Mouse (Mus musculus): ENCODE measurements at regions not wholly inside any gene's neighbourhood (a gene's known extent, or its start where the extent isn't known, plus 50 kb on each side); places are given as distances from the start of the nearest gene placed in this dataset.
A peak's percentile ranks its signal among the peaks of the same experiment; 100 is the strongest.

GRCm38 (mm10) chr6:35458250-35458649 lies 81.4 kb downstream of the Mtpn start:
- DNase-seq (ENCODE audit: low read depth, low spot score): no peak

GRCm38 (mm10) chr6:35445007-35445406 lies 94.7 kb downstream of the Mtpn start:
- DNase-seq (ENCODE audit: low read depth, low spot score): no peak

- no peak for DNase-seq (ENCODE audit: low read depth, low spot score)
Measured at GRCm38 (mm10) chr6:35426301-35426700, 100.4 kb upstream of the Fam180a start.

GRCm38 (mm10) chr6:35424521-35424920 lies 98.6 kb upstream of the Fam180a start:
- DNase-seq (ENCODE audit: low read depth, low spot score): no peak

- no peak for DNase-seq (ENCODE audit: low read depth, low spot score)
Measured at GRCm38 (mm10) chr6:35420924-35421323, 95.0 kb upstream of the Fam180a start.

GRCm38 (mm10) chr6:35405044-35405443 lies 79.1 kb upstream of the Fam180a start:
- no peak for DNase-seq (ENCODE audit: low read depth, low spot score)

- no peak for DNase-seq (ENCODE audit: low read depth, low spot score)
Measured at GRCm38 (mm10) chr6:35403341-35403910, 77.5 kb upstream of the Fam180a start.

GRCm38 (mm10) chr6:35395726-35396125 lies 69.8 kb upstream of the Fam180a start:
- no peak for DNase-seq (ENCODE audit: low read depth, low spot score)

GRCm38 (mm10) chr6:35388827-35389226 lies 62.9 kb upstream of the Fam180a start:
- DNase-seq (ENCODE audit: low read depth, low spot score): no peak

GRCm38 (mm10) chr6:35381536-35381935 lies 55.6 kb upstream of the Fam180a start:
- no peak for DNase-seq (ENCODE audit: low read depth, low spot score)

- DNase-seq (ENCODE audit: low read depth, low spot score): peak; percentile 58
Measured at GRCm38 (mm10) chr6:35380721-35381466, 55.0 kb upstream of the Fam180a start.

GRCm38 (mm10) chr6:35379890-35380289 lies 53.9 kb upstream of the Fam180a start:
- DNase-seq (ENCODE audit: low read depth, low spot score): peak; percentile 63

- no peak for DNase-seq (ENCODE audit: low read depth, low spot score)
Measured at GRCm38 (mm10) chr6:35378851-35379250, 52.9 kb upstream of the Fam180a start.

GRCm38 (mm10) chr6:35377535-35377934 lies 51.6 kb upstream of the Fam180a start:
- no peak for DNase-seq (ENCODE audit: low read depth, low spot score)

- no peak for DNase-seq (ENCODE audit: low read depth, low spot score)
Measured at GRCm38 (mm10) chr6:35376526-35376925, 50.6 kb upstream of the Fam180a start.
